Mouse (Mus musculus): ENCODE measurements around the gene Scgb3a1. TPM values are rescaled to one million over a fixed set of nuclear protein-coding genes. Genes with fewer than 3 reads are reported as not detected.

Scgb3a1 gene
- 0.61 TPM for polyA plus RNA-seq (2017; shearing (Covaris generic))

DNA sequence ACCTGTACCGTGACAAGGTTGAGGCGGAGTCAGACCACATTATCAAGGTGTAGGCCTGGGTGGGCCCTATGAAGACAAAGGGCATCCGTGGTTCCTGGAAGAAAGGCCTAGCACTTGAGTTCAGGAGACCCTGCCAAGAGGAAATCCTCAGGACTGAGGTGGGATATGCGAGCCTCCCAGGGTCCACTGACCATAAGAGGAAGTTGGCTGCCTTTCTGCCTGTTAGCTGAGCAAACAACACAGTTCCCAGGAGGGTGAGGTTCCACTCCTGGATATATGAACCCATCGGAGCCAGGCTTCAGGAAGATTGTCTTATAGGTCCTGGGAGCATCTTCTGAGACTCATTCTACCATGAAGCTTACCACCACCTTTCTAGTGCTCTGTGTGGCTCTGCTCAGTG is at the start of gene Scgb3a1:
Gene Scgb3a1 (plus strand): TSS at position 301 of the 400 bp plus-strand sequence.

DNA sequence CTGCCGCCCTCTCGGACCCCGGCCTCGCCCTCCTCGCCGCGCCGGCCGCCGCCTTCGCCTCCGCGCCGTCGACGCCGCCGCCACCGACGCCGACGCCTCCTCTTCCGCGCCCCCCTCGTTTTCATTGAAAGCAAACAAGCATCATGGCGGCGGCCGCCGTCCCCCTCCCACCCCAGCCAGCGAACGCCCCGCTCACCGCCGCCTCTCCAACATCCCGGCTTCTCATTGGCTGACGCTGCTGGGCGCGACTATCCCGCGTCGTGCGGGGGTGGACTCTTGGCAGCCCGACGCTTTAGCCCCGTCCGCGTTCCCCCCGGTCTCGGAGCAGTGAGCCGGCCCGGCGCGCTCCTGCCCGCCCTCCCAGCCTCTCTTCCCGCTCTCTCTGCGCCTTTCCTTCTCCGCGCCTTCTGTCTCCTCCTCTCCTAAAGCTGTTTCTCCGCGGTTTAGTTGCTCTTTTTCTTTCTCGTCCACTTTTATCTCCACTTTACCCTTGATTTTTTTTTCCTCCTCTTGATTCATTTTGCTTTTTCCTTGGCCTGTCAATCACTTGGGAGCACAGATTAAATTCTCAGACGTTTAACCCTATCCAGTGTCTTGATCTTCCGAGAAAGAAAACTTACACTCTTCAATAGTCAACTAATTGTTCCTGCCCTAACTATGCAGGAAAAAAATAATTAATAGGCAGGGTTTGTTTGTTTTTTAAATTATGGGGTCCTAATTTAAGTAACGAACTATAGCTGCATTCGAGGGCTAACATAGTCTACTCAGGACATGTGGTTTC is 49.3 kb downstream of the Scgb3a1 start, which contains the start of gene Cnot6:
Gene Cnot6 (minus strand): TSS at position 169 of the 781 bp plus-strand sequence.

Other genes with a start within 250 kb of the Scgb3a1 start
- gene Olfr1389, start 240.5 kb upstream of the Scgb3a1 start, polyA plus RNA-seq (2017; shearing (Covaris generic)): not detected
- 0.15 TPM for gene Olfr1388, start 227.0 kb upstream of the Scgb3a1 start, polyA plus RNA-seq (2017; shearing (Covaris generic))
- gene Olfr1387, start 208.3 kb upstream of the Scgb3a1 start, polyA plus RNA-seq (2017; shearing (Covaris generic)): not detected
- gene Olfr1386, start 198.6 kb upstream of the Scgb3a1 start, polyA plus RNA-seq (2017; shearing (Covaris generic)): not detected
- gene Olfr1385, start 174.5 kb upstream of the Scgb3a1 start, polyA plus RNA-seq (2017; shearing (Covaris generic)): 0.20 TPM
- not detected for gene Olfr1384, start 156.9 kb upstream of the Scgb3a1 start, polyA plus RNA-seq (2017; shearing (Covaris generic))
- not detected for gene Olfr1383, start 144.0 kb upstream of the Scgb3a1 start, polyA plus RNA-seq (2017; shearing (Covaris generic))
- not detected for gene Olfr1382, start 135.4 kb upstream of the Scgb3a1 start, polyA plus RNA-seq (2017; shearing (Covaris generic))
- not detected for gene Olfr1381, start 120.2 kb upstream of the Scgb3a1 start, polyA plus RNA-seq (2017; shearing (Covaris generic))
- not detected for gene Olfr1380, start 106.7 kb upstream of the Scgb3a1 start, polyA plus RNA-seq (2017; shearing (Covaris generic))
- gene Flt4, start 54.3 kb upstream of the Scgb3a1 start, polyA plus RNA-seq (2017; shearing (Covaris generic)): not detected
- 129 TPM for gene Cnot6, start 49.1 kb downstream of the Scgb3a1 start, polyA plus RNA-seq (2017; shearing (Covaris generic))
- gene Gfpt2, start 130.6 kb downstream of the Scgb3a1 start, polyA plus RNA-seq (2017; shearing (Covaris generic)): 0.53 TPM
- 63.7 TPM for gene Mapk9, start 183.1 kb downstream of the Scgb3a1 start, polyA plus RNA-seq (2017; shearing (Covaris generic))
- not detected for gene Rasgef1c, start 238.2 kb downstream of the Scgb3a1 start, polyA plus RNA-seq (2017; shearing (Covaris generic))

All from naive thymus-derived CD4-positive, alpha-beta T cell, adult 5 months (primary cell).